Mouse (Mus musculus) liver, postnatal 0 days (tissue): ENCODE data around the gene Fam196b.

Source experiments
- CTCF ChIP-seq: sonication (generic); IDR thresholded peaks from 2 replicates; pipeline ENCODE4 v1.5.1; 2016; ENCODE audit warnings: antibody characterized with exemption, low read depth
- EP300 ChIP-seq: IDR thresholded peaks from 2 replicates; pipeline ENCODE4 v1.6.1; 2016; ENCODE audit warnings: antibody characterized with exemption, low read depth, mild to moderate bottlenecking

DNA sequence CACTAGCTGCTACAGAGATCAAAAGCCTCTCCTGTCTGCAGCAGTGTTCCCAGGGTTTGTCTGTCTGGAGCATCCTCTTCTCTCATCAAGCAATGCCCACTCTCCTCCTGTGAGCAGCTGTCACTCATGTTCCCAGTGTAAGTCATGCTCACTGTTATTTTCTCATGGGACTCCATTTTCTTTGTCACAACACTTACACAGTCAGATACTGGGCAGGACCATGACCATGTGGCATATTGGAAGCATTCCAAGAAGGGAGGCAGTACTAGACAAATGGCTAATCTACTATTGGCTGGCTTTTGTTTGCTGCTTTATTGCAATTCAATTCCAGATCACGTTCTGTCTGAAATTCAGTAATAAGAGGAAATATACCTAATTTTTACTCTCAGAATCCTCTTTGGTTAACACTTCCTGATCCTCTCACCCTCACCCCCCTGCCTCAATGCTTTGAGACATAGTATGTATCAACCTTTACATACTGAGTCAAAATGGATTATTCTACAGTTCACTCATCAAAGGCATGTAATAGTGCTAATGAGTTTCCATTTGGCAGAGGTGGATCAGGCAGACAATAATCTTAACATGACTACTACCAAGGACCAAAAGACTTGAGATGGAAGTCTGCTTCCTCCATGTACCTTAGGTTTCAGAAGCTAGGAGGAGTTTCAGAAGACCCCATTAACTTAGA lies 70.5 kb downstream of the Fam196b start:
- TF ChIP-seq CTCF: no peak
- TF ChIP-seq EP300: no peak
